Mouse (Mus musculus) skeletal muscle tissue, adult 2 months (tissue): ENCODE results near the gene Treh.

Experiments
- DNase-seq: peaks from one replicate; pipeline ENCODE4 v3.0.0-alpha.2; 2012; ENCODE audit warnings: low read depth, low spot score

Gene Treh

DNA sequence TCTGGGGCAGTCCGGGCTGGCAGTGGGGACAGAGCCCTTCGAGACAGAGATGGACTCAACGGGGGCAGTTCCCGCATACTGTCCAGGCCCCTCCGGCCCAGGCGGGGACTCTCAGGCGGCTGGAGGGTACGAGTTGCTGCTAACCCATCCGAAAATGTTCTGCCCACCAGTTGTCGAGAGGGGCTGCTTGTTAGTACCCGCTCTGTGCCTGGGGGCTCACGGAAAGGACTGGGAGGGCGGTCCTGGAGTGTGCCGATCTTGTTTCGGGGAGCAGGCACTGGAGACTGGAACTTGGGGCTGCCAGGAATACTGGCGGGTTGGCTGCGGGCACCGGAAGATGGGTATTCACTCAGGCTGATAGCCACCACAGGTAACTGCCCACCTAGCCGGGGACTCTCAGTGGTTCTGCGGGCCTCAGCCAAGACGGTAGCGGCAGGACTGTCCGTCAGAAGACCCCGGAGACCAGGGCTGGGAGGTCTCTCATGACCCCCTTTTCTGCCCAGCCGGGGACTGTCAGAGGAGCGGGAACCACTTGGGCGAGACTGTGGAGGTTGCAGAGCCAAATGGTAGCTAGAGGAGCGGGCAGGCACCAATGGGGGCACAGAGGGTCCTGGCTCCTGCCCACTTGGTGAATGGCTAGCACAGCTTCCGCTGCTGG is 42.8 kb downstream of the Treh start:
- DNase-seq = no peak

- no peak for DNase-seq
These were observed 44.2 kb downstream of the Treh start for GRCm38 (mm10) chr9:44716997-44717821.

- DNase-seq = no peak
These were observed 44.8 kb downstream of the Treh start for GRCm38 (mm10) chr9:44717822-44718242.

DNA sequence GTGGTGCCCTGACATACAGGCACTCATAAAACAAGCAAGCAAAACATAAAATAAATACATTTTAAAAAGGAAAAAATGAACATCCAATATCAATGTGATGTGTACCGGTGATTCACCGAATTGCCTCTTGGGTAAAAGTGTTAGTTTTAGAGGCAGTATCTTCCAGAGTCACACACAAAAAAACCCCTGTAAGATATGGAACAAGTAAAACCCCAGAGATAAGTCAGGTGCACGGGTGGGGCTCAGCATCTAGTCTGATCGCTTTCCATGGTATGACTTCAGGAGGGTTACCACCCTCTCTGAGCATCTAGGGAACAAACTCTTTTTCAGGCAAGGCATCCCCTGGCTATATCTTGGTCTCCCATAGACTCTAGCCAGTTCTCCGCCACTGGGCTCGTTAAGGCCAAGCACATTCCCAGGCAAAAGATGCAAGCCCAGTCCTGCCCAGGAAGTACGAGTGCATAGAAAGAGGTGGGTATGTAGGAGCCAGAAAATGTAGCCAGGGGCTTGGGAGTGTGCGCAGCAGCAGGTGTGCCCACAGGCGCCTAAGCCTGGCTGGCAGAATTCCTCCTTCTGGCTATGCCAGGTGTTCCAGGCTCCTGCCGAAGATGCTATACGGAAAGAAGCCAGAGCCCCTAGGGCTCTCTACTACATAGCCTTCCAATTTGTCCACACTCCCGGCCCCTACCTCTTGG is 46.1 kb downstream of the Treh start:
- no peak for DNase-seq

GRCm38 (mm10) chr9:44719632-44720357 is 46.8 kb downstream of the Treh start:
- no peak for DNase-seq

- DNase-seq = no peak
These were observed 47.5 kb downstream of the Treh start for GRCm38 (mm10) chr9:44720358-44721153.

GRCm38 (mm10) chr9:44721154-44721876 is 48.3 kb downstream of the Treh start:
- DNase-seq = peak; percentile 80

DNA sequence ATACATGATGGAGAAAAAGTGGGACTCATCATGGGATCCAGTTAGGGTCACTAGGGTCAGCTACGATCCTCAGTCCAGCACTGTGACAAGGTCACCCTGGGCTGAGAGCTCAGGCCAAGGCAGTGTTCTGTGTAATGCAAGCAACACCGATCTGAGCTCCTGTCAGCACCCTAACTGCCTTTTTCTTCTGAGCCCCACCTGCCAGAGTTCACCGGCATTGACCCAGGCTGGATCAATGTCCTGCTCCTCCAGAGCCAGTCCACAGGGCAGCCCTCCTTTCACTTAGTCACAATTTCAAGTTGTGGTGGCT is 48.8 kb downstream of the Treh start:
- no peak for DNase-seq

- DNase-seq = no peak
These were observed 49.5 kb downstream of the Treh start for GRCm38 (mm10) chr9:44722575-44722974.

DNA sequence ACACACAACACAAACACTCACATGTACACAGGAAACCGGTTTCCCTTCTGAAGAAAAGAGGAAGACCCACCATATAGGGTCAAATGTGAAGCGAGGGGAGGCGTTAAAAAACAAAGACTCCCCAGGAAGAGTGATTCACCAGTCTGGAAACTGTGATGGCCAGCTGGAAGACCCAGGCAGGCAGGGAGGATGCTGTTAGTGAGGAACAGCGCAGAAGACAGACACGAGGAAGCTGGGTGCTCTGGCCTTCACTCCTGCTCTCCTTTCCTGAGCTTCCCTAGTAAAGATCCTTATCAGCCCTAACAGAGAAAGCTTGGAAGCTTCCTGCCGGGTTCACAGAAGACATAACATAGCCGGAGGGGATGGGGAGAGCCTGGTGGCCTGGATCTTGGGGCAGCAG is 50.0 kb downstream of the Treh start:
- no peak for DNase-seq

DNA sequence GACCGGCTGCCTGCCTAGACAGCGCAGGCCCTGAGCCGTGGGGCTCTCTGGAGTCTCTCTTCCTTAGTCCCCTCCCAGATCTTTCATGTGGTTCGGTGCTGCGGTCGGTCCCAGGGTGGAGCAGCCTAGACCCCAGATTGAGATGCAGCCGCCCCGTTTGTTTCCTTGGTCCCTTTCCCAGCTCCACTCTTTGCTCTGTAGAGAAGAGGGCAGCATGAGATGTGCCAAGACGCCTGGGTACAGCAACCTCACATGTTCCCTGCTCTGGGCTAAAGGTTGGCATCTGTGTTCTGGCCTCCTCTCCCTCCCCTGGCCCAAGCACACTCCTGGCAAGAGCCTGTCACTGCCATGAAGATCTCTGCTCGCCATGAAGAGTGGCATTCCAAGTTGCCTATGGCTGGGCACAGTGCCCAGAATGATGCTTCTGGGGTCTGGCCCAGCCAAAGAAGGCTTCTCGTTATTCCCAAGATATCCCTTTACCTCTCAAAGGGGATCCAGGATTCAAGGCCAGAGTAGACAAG is 50.5 kb downstream of the Treh start:
- DNase-seq = no peak

DNA sequence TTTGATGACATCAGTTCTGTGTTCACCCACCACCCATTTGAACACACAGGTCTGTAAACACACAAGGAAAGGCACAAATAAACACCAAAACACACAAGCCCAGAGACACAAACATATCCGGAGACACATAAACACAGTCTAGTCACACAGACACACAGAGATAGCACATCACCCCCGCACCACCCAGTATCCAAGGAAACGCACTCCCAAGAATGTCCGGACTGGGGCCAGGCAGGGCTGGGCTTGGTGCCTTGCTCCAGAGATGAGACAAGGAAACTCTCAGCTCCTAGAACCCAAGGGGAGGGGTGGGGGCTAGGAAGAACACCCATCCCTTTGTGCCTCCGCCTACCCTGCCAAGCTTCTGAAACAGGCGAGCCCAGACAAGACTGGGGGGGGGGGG is 51.2 kb downstream of the Treh start:
- peak; percentile 54 for DNase-seq

GRCm38 (mm10) chr9:44724665-44725064 is 51.6 kb downstream of the Treh start:
- no peak for DNase-seq

DNA sequence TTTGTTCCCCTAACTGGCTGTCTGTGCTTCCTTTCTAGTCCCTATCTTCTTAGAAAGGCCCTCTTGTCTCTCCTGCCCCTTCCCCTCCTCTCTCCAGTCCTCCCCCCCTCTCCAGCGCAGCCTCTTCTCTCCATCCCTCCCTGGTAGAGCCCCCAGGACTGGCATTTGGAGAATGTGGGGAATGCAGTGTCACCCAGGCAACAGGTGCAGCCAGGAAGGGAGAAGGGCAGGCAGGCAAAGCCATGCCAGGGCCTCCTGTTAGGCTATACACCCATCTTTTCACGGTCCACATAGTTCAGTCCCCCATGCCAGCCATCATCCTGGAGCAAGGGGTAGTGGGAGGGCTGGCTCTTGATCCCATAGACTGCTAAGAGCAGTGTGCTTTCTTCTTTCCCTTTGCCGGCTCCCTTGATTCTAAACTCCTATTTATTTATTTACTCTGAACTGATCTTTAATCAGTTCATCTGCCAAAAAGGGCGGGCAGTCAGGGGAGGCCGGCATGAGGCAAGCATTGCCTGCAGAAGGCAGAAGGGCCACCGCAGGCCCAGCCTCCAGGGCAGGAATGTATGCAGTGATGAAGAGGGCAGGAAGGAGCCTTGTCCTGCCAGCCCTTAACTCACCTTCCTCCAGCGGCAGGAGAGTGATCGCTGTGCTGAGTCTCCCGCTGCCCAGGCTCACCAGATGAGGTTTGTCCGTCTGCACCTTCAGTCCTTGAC is 53.6 kb downstream of the Treh start:
- DNase-seq = no peak

DNA sequence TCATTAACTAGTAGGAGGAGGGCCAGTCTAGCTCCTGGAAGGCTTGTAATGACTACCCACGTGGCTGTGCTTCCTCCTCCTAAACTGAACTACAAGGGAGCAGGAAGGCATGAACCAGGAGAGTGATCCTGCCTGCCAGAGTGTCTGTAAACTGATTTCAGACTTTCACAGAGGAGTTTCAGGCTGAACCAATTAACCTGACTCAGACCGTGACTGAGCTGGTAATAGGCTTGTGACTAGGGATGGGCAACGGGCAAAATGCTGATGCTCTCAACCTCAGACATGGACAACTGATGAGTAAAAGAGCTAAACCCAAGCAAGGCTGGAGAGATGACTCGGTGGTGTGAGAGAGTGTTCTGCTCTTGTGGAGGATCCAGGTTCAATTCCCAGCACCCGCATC is 54.4 kb downstream of the Treh start:
- no peak for DNase-seq

- DNase-seq = no peak
These were observed 59.1 kb downstream of the Treh start for GRCm38 (mm10) chr9:44732130-44732549.

DNA sequence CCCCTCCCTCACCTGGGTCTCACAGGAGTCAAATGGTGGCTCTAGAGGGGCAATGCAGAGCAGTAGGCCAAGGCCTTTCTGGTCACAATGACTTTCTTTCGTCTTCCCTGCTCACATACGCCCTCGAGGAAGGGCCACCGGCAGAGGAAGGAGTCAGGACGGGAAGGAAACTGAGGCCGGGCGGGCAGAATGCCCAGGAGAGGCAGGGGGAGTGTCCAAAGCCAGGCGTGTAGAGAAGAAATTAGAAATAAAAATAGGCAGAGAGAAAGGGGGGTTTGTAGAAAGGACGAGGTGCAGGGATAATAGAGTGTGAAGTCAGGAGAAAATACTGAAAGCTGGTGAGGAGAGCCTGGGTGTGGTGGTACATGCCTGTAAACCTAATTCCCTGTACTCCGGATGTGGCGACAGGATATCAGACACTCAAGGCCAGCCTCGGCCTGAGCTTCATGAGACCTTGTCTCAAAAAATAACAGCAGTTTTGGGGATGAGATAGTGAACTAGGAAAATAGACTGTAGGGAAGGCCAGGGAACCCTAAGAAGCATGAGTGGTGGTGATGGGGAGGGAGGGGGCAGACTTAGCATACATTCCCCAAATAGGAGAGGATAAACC is 60.0 kb downstream of the Treh start:
- no peak for DNase-seq

DNA sequence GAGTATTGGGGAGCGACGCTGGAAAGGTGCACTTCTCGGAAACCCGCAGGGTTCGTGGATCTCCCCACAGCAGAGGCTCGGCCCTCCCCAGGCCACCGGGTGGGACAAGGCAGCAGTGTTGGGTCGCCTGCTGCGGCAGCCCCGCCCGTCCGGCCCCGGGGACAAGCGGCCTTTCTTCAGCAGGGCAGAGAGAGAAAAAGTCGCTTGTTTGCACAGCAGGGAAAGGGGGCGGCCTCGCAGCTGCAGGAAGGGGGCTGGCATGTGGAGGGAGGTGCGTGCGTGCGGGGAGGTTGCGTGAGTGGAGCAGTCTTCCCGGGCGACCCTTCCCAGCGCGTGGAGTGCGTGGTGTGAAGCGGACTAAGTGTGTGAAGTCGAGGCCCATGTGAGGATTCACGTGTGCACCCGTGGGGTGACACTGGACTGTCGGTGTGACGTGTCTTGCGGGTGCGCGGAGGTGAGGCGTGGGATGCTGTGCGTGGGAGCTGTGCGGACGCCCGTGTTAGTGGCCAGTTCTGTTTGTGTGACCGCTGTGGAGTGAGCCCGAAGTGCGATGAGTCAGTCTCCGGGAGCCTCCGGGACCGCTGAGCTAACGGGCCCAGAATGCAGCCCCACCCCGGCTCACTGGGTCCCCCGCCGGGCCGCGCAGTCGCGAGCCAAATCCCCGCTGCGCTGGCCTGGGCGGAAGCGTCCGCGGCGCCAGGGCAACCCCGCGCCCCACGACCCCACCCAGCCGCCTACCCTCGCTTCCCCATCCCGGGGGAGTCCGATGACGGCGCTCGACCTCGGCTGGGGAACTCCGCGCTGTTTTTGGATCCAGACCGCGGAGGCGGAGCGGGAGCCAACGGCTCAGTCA is 60.9 kb downstream of the Treh start:
- DNase-seq = peak; percentile 74
